ENCODE assay signal across 23 mouse cellular contexts in the genomic region with DNA sequence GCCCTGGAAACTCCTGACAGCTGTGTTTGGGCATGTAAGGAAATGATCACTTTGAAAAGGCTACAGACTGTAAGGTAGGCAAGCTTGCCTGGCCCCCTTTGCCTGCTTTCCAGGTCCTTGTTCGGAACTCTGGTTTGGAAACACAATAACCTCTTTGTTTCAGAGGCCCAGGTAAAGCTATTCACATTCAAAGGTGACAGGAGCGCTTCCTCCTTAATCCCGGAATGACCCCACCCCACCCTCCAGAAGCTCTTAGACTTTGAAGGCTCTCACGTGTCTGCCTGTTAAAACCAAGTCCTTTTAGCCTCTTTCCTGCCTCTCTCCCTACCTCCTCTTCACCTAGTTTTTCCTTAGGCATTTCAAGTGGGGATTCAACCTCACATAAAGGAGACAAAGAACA. TPM values are rescaled to one million over a fixed set of nuclear protein-coding genes. Genes with fewer than 3 reads are reported as not detected.
A peak's percentile ranks its signal among the peaks of the same experiment; 100 is the strongest.
DNase-seq lines count a peak whose midpoint lies in the region; ATAC-seq lines count a peak whose summit lies in the region.
"Had no signal": no experiment of that assay in that cellular context is flagged by ENCODE, and none has a peak within 500 bp of the region (broad histone marks: within the 10 kb centered on the region; RNA-seq: fewer than 3 reads in every experiment).

No protein-coding gene starts in this region.

- H3K27ac ChIP-seq in lung, embryonic 16.5 days (ENCODE audit: low read length): peak overlapping the region; percentile 27; the same call in 1 of the 2 replicates
- H3K27ac ChIP-seq in embryonic facial prominence, embryonic 14.5 days (replicated peaks; ENCODE audit: low read depth, low read length): no peak overlapping the region
- H3K27ac ChIP-seq in midbrain, embryonic 11.5 days (ENCODE audit: low read depth, low read length): no peak overlapping the region
- H3K27ac ChIP-seq: embryonic facial prominence, embryonic 13.5 days; forebrain, embryonic 13.5 days; heart, embryonic 10.5 days; hindbrain, embryonic 13.5 days had no signal

- DNase-seq in lung, postnatal 14 days: no peak
- peak; percentile 66 for DNase-seq in WW6 (ENCODE audit: low read depth, low spot score)
- peak; percentile 37 for DNase-seq in embryonic facial prominence, embryonic 14.5 days (ENCODE audit: low spot score)
- no peak for DNase-seq in spleen, postnatal 10 days (ENCODE audit: low spot score in 2 of 2)
- no peak for DNase-seq in right cerebral cortex, postnatal 10 days (ENCODE audit: low spot score in 2 of 2)
- no peak for DNase-seq in frontal cortex, postnatal 36 days (ENCODE audit: low spot score in 2 of 2)
- DNase-seq in midbrain, embryonic 11.5 days (ENCODE audit: low spot score, missing footprints): no peak
- DNase-seq: adrenal gland, postnatal 10 days; cerebellum, adult 11 months; cerebellum, adult 8-10 months; cerebellum, postnatal 14 days; embryo, embryonic 11 days; forebrain, postnatal 0 days; gastrocnemius, postnatal 10 days; heart, adult 18-20 months; heart, postnatal 10 days; kidney, adult 11 months had no signal

- no peak overlapping the region for H3K4me2 ChIP-seq in lung, embryonic 16.5 days (ENCODE audit: low read depth, low read length)
- no peak overlapping the region for H3K4me2 ChIP-seq in embryonic facial prominence, embryonic 14.5 days (ENCODE audit: low read depth, low read length)
- H3K4me2 ChIP-seq in midbrain, embryonic 11.5 days: no peak overlapping the region
- H3K4me2 ChIP-seq: embryonic facial prominence, embryonic 13.5 days; forebrain, embryonic 13.5 days; hindbrain, embryonic 13.5 days had no signal

- H3K4me1 ChIP-seq in lung, embryonic 16.5 days (replicated peaks; ENCODE audit: control insufficient read depth, insufficient read depth, low read length): no peaks in the 10 kb centered on the region
- no peaks in the 10 kb centered on the region for H3K4me1 ChIP-seq in embryonic facial prominence, embryonic 14.5 days (ENCODE audit: control insufficient read depth, insufficient read depth, low read length)
- H3K4me1 ChIP-seq in midbrain, embryonic 11.5 days (ENCODE audit: control insufficient read depth, insufficient read depth, low read length): no peaks in the 10 kb centered on the region
- H3K4me1 ChIP-seq: embryonic facial prominence, embryonic 13.5 days; forebrain, embryonic 13.5 days; heart, embryonic 10.5 days; hindbrain, embryonic 13.5 days had no signal

- H3K27me3 ChIP-seq in lung, embryonic 16.5 days (ENCODE audit: control insufficient read depth, insufficient read depth, low read depth, low read length): no peaks in the 10 kb centered on the region
- no peaks in the 10 kb centered on the region for H3K27me3 ChIP-seq in embryonic facial prominence, embryonic 14.5 days (replicated peaks; ENCODE audit: control insufficient read depth, insufficient read depth, low read length)
- H3K27me3 ChIP-seq in midbrain, embryonic 11.5 days (ENCODE audit: control insufficient read depth, insufficient read depth, low read length): no peaks in the 10 kb centered on the region
- H3K27me3 ChIP-seq: embryonic facial prominence, embryonic 13.5 days; forebrain, embryonic 13.5 days; hindbrain, embryonic 13.5 days; Patski had no signal

- ATAC-seq in lung, embryonic 16.5 days (ENCODE audit: low read depth): peak; percentile 54; the same call in 1 of the 2 replicates
- no peak for ATAC-seq in embryonic facial prominence, embryonic 14.5 days (ENCODE audit: low read depth)
- no peak for ATAC-seq in midbrain, embryonic 11.5 days (ENCODE audit: low FRiP score)
- ATAC-seq: forebrain, embryonic 13.5 days; forebrain, postnatal 0 days; Patski had no signal

- no peak overlapping the region for H3K9ac ChIP-seq in lung, embryonic 16.5 days (ENCODE audit: low read length)
- no peak overlapping the region for H3K9ac ChIP-seq in embryonic facial prominence, embryonic 14.5 days (ENCODE audit: low read depth, low read length)
- no peak overlapping the region for H3K9ac ChIP-seq in midbrain, embryonic 11.5 days (ENCODE audit: low read length)
- H3K9ac ChIP-seq: embryonic facial prominence, embryonic 13.5 days; forebrain, embryonic 13.5 days; forebrain, postnatal 0 days; hindbrain, embryonic 13.5 days had no signal

- H3K36me3 ChIP-seq in lung, embryonic 16.5 days (ENCODE audit: control insufficient read depth, insufficient read depth, low read length): no peaks in the 10 kb centered on the region
- H3K36me3 ChIP-seq in embryonic facial prominence, embryonic 14.5 days (ENCODE audit: control insufficient read depth, insufficient read depth, low read length): no peaks in the 10 kb centered on the region
- H3K36me3 ChIP-seq in midbrain, embryonic 11.5 days (ENCODE audit: control insufficient read depth, insufficient read depth, low read length): no peaks in the 10 kb centered on the region
- H3K36me3 ChIP-seq: embryonic facial prominence, embryonic 13.5 days; heart, embryonic 10.5 days; hindbrain, embryonic 13.5 days had no signal

- H3K4me3 ChIP-seq in lung, embryonic 16.5 days (ENCODE audit: low read length): no peak overlapping the region
- H3K4me3 ChIP-seq in embryonic facial prominence, embryonic 14.5 days (ENCODE audit: low read depth, low read length): no peak overlapping the region
- H3K4me3 ChIP-seq in midbrain, embryonic 11.5 days (ENCODE audit: low read depth, low read length): no peak overlapping the region
- H3K4me3 ChIP-seq: embryonic facial prominence, embryonic 13.5 days; forebrain, embryonic 13.5 days; heart, embryonic 10.5 days; hindbrain, embryonic 13.5 days had no signal

- H3K9me3 ChIP-seq in lung, embryonic 16.5 days (ENCODE audit: control insufficient read depth, low read length): peaks cover 3% of the 10 kb centered on the region; the same call in 1 of the 2 replicates
- H3K9me3 ChIP-seq in embryonic facial prominence, embryonic 14.5 days (ENCODE audit: control insufficient read depth, low read length): no peaks in the 10 kb centered on the region
- no peaks in the 10 kb centered on the region for H3K9me3 ChIP-seq in midbrain, embryonic 11.5 days (ENCODE audit: control insufficient read depth, low read length)
- H3K9me3 ChIP-seq: embryonic facial prominence, embryonic 13.5 days; forebrain, embryonic 13.5 days; heart, embryonic 10.5 days; hindbrain, embryonic 13.5 days had no signal

- 23% methylated on average over 4 of the region's 4 CpGs for WGBS in lung, embryonic 16.5 days
- 12% methylated on average over 4 of the region's 4 CpGs for WGBS in embryonic facial prominence, embryonic 14.5 days
- WGBS in midbrain, embryonic 11.5 days: 12% methylated on average over 4 of the region's 4 CpGs

RNA-seq across cellular contexts. Expression of gene Smarcad1, which starts 20.5 kb away (rescaled TPM):
- 61.8 and 64.8 TPM in 2 replicates for polyA plus RNA-seq in lung, embryonic 16.5 days (2015; fragmentation: Nextera tagmentation; extraction: Ambion mirVana)
- polyA plus RNA-seq in embryonic facial prominence, embryonic 14.5 days (2014; fragmentation: Nextera tagmentation; extraction: Ambion mirVana): 46.7 and 48.3 TPM in 2 replicates
- 109 TPM in 2 replicates for polyA plus RNA-seq in midbrain, embryonic 11.5 days (2014; fragmentation: Nextera tagmentation; extraction: Ambion mirVana)

Comparison
In these comparisons a context has a peak if more than half of its experiments do, and no peak if none do; other contexts are left out.
1. DNase-seq: peak in WW6 (single experiment) and embryonic facial prominence, embryonic 14.5 days (single experiment); none in lung, postnatal 14 days (single experiment), spleen, postnatal 10 days (0 of 2), right cerebral cortex, postnatal 10 days (0 of 2), frontal cortex, postnatal 36 days (0 of 2) and midbrain, embryonic 11.5 days (single experiment).